Mouse (Mus musculus): ENCODE results near the gene Def6. TPM values are rescaled to one million over a fixed set of nuclear protein-coding genes. Genes with fewer than 3 reads are reported as not detected.

Def6 gene
- polyA plus RNA-seq, 1 experiment from 2014 or later: 27.3 TPM

Other genes starting within 250 kb of the Def6 start
- 0.61 and 0.97 TPM in 2 replicates for gene Tcp11, start 127.1 kb upstream of the Def6 start, polyA plus RNA-seq (2014; fragmentation: Nextera tagmentation; extraction: Ambion mirVana)
- 2.6 TPM in 2 replicates for gene Scube3, start 65.6 kb upstream of the Def6 start, polyA plus RNA-seq (2014; fragmentation: Nextera tagmentation; extraction: Ambion mirVana)
- gene Zfp523, start 30.6 kb upstream of the Def6 start, polyA plus RNA-seq (2014; fragmentation: Nextera tagmentation; extraction: Ambion mirVana): 13.3 and 14.6 TPM in 2 replicates
- 1.6 and 2.3 TPM in 2 replicates for gene Ppard, start 24.9 kb downstream of the Def6 start, polyA plus RNA-seq (2014; fragmentation: Nextera tagmentation; extraction: Ambion mirVana)
- gene Fance, start 105.7 kb downstream of the Def6 start, polyA plus RNA-seq (2014; fragmentation: Nextera tagmentation; extraction: Ambion mirVana): 30.2 and 31.1 TPM in 2 replicates
- gene Rpl10a, start 120.7 kb downstream of the Def6 start, polyA plus RNA-seq (2014; fragmentation: Nextera tagmentation; extraction: Ambion mirVana): 683 and 733 TPM in 2 replicates
- 4.3 and 4.6 TPM in 2 replicates for gene Tead3, start 143.0 kb downstream of the Def6 start, polyA plus RNA-seq (2014; fragmentation: Nextera tagmentation; extraction: Ambion mirVana)
- gene Tulp1, start 157.4 kb downstream of the Def6 start, polyA plus RNA-seq (2014; fragmentation: Nextera tagmentation; extraction: Ambion mirVana): 2.8 and 3.3 TPM in 2 replicates

All from liver, embryonic 11.5 days (tissue).